Mouse (Mus musculus): ENCODE results near the gene Klhl29. TPM values are rescaled to one million over a fixed set of nuclear protein-coding genes. Genes with fewer than 3 reads are reported as not detected.

Gene Klhl29
- polyA plus RNA-seq, 1 experiment: 2.4 TPM

DNA sequence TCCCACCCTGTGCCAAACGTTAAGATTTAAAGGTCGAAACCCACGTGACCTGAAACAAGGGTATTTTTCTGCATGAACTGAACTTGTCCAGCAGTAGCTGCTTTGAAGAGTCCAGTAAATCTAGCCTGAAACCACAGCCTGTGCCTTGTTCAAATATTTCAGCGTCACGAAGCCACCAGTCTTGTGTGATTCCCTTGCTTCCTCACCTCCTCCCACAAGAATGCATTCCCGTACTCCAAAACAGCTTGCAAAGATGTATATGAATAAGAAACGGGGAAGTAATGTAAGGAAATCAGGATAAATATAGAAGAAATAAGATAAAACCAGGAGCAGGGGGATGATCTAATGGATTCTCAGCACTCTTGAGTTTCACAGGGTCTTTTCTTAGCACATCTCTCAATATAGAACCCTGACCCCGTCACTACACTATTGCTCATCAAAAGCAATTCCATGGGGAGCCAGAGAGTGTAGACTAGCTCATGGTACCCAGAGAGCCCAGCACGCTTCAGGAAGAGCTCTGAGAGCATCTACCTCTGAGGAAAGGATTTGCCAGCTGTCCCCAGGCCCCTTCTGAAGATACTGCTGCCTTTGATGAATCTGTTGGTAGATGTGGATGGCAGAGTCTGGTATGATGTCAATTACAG lies 52.9 kb downstream of the Klhl29 start:
- TF ChIP-seq POLR2A (IDR thresholded peaks at IDR 0.05; ENCODE audit: low read depth, low read length): no peak
- no peak for TF ChIP-seq CTCF (conservative IDR thresholded peaks at IDR 0.05; ENCODE audit: insufficient read depth, insufficient read length, low read depth, low read length)
- 80% methylated on average over 9 of the region's 9 CpGs for WGBS
- Histone ChIP-seq H3K4me1 (ENCODE audit: control insufficient read depth, insufficient read depth, low read length) (no peaks in the 10 kb centered on the region), H3K4me3 (ENCODE audit: insufficient read depth, low read depth, low read length) (no peak overlapping the region), H3K27me3 (replicated peaks; ENCODE audit: control insufficient read depth, insufficient read depth, low read length) (no peaks in the 10 kb centered on the region), H3K36me3 (ENCODE audit: control insufficient read depth, insufficient read depth, low read length) (no peaks in the 10 kb centered on the region), H3K27ac (ENCODE audit: insufficient read depth, low read depth, low read length) (no peak overlapping the region)
- no peak for DNase-seq

- Histone ChIP-seq H3K4me3 (ENCODE audit: insufficient read depth, low read depth, low read length) (no peak overlapping the region), H3K27ac (ENCODE audit: insufficient read depth, low read depth, low read length) (no peak overlapping the region), H3K27me3 (replicated peaks; ENCODE audit: control insufficient read depth, insufficient read depth, low read length) (no peaks in the 10 kb centered on the region), H3K36me3 (ENCODE audit: control insufficient read depth, insufficient read depth, low read length) (no peaks in the 10 kb centered on the region), H3K4me1 (ENCODE audit: control insufficient read depth, insufficient read depth, low read length) (no peaks in the 10 kb centered on the region)
- no peak for TF ChIP-seq CTCF (conservative IDR thresholded peaks at IDR 0.05; ENCODE audit: insufficient read depth, insufficient read length, low read depth, low read length)
- no peak for TF ChIP-seq POLR2A (IDR thresholded peaks at IDR 0.05; ENCODE audit: low read depth, low read length)
- DNase-seq: no peak
- WGBS: 90% methylated on average over 3 of the region's 3 CpGs
Measured at GRCm38 (mm10) chr12:5321017-5321416, 54.5 kb downstream of the Klhl29 start.

DNA sequence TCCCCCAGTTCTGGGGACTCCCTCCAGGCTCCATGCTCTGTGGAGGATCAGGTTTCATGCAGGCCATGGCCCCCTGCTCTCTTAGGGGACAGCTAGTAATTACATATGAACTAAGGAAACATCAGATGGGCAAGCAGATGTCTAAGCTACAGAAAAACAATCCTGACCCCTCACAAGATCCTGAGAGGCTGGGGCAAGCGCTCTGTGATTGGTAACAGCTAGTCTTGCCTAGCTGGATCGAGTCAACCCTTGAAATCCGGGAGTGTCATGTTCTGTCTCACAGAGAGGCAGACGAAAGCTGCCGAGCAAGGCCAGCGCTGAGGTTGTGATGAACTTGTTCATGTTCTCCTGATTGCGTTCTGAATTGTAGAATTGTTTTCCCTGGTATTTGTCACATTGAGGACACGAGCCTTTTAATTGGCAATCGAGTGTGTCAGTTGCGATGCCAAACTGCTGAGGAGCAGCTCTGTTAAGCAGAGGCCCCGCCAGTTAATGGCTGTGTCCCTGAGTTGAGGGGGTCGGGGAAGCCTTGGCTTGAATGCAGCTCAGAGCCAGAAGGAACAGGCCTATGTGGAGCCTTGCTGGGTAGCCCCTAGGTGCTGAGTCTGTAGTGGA lies 56.0 kb downstream of the Klhl29 start:
- no peak for TF ChIP-seq CTCF (conservative IDR thresholded peaks at IDR 0.05; ENCODE audit: insufficient read depth, insufficient read length, low read depth, low read length)
- no peak for TF ChIP-seq POLR2A (IDR thresholded peaks at IDR 0.05; ENCODE audit: low read depth, low read length)

GRCm38 (mm10) chr12:5316029-5316567 lies 59.4 kb downstream of the Klhl29 start:
- Histone ChIP-seq H3K36me3 (ENCODE audit: control insufficient read depth, insufficient read depth, low read length) (no peaks in the 10 kb centered on the region), H3K4me1 (ENCODE audit: control insufficient read depth, insufficient read depth, low read length) (no peaks in the 10 kb centered on the region), H3K27me3 (replicated peaks; ENCODE audit: control insufficient read depth, insufficient read depth, low read length) (no peaks in the 10 kb centered on the region), H3K27ac (ENCODE audit: insufficient read depth, low read depth, low read length) (no peak overlapping the region), H3K4me3 (ENCODE audit: insufficient read depth, low read depth, low read length) (no peak overlapping the region)
- TF ChIP-seq POLR2A (IDR thresholded peaks at IDR 0.05; ENCODE audit: low read depth, low read length) (no peak), CTCF (conservative IDR thresholded peaks at IDR 0.05; ENCODE audit: insufficient read depth, insufficient read length, low read depth, low read length) (no peak)
- WGBS: 80% methylated on average over 9 of the region's 9 CpGs
- no peak for DNase-seq

More for the DNA sequence above, 56.0 kb downstream of the Klhl29 start:
- H3K4me3 ChIP-seq (ENCODE audit: insufficient read depth, low read depth, low read length): no peak overlapping the region
- no peaks in the 10 kb centered on the region for H3K36me3 ChIP-seq (ENCODE audit: control insufficient read depth, insufficient read depth, low read length)
- no peaks in the 10 kb centered on the region for H3K4me1 ChIP-seq (ENCODE audit: control insufficient read depth, insufficient read depth, low read length)
- no peaks in the 10 kb centered on the region for H3K27me3 ChIP-seq (replicated peaks; ENCODE audit: control insufficient read depth, insufficient read depth, low read length)
- DNase-seq: no peak
- no peak overlapping the region for H3K27ac ChIP-seq (ENCODE audit: insufficient read depth, low read depth, low read length)
- 38% methylated on average over 12 of the region's 12 CpGs for WGBS

DNA sequence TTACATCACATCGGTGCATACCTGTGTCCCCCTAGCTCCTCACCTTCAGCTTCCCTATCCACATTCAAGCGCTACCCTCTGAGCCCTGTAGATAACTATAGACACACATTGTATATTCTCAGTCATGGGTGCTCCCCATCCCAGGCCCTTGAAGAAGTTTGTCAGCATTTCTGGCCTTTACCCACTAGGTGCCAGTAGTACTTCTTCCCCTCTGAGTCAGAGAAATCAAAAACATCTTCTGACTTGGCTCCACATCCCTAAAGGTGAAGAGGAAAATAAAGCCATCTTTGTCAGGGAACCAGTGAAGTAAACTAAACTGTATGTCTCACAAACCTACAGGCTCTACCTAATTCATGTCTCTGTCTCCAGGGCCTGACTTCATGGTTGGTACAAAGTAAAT lies 67.6 kb downstream of the Klhl29 start:
- no peak overlapping the region for H3K4me3 ChIP-seq (ENCODE audit: insufficient read depth, low read depth, low read length)
- DNase-seq: no peak
- H3K4me1 ChIP-seq (ENCODE audit: control insufficient read depth, insufficient read depth, low read length): no peaks in the 10 kb centered on the region
- no peaks in the 10 kb centered on the region for H3K36me3 ChIP-seq (ENCODE audit: control insufficient read depth, insufficient read depth, low read length)
- no peaks in the 10 kb centered on the region for H3K27me3 ChIP-seq (replicated peaks; ENCODE audit: control insufficient read depth, insufficient read depth, low read length)
- WGBS: 89% methylated on average over 2 of the region's 2 CpGs
- no peak for TF ChIP-seq POLR2A (IDR thresholded peaks at IDR 0.05; ENCODE audit: low read depth, low read length)
- TF ChIP-seq CTCF (conservative IDR thresholded peaks at IDR 0.05; ENCODE audit: insufficient read depth, insufficient read length, low read depth, low read length): no peak
- H3K27ac ChIP-seq (ENCODE audit: insufficient read depth, low read depth, low read length): no peak overlapping the region

- H3K36me3 ChIP-seq (ENCODE audit: control insufficient read depth, insufficient read depth, low read length): no peaks in the 10 kb centered on the region
- TF ChIP-seq POLR2A (IDR thresholded peaks at IDR 0.05; ENCODE audit: low read depth, low read length): no peak
- TF ChIP-seq CTCF (conservative IDR thresholded peaks at IDR 0.05; ENCODE audit: insufficient read depth, insufficient read length, low read depth, low read length): no peak
- no peaks in the 10 kb centered on the region for H3K27me3 ChIP-seq (replicated peaks; ENCODE audit: control insufficient read depth, insufficient read depth, low read length)
- no peaks in the 10 kb centered on the region for H3K4me1 ChIP-seq (ENCODE audit: control insufficient read depth, insufficient read depth, low read length)
- WGBS: 50% methylated on average over 1 of the region's 1 CpGs
- H3K4me3 ChIP-seq (ENCODE audit: insufficient read depth, low read depth, low read length): no peak overlapping the region
- H3K27ac ChIP-seq (ENCODE audit: insufficient read depth, low read depth, low read length): no peak overlapping the region
- no peak for DNase-seq
Measured at GRCm38 (mm10) chr12:5305466-5305865, 70.0 kb downstream of the Klhl29 start.

GRCm38 (mm10) chr12:5303912-5304311 lies 71.6 kb downstream of the Klhl29 start:
- DNase-seq: no peak
- no peak overlapping the region for H3K27ac ChIP-seq (ENCODE audit: insufficient read depth, low read depth, low read length)
- 82% methylated on average over 5 of the region's 5 CpGs for WGBS
- no peaks in the 10 kb centered on the region for H3K4me1 ChIP-seq (ENCODE audit: control insufficient read depth, insufficient read depth, low read length)
- no peaks in the 10 kb centered on the region for H3K27me3 ChIP-seq (replicated peaks; ENCODE audit: control insufficient read depth, insufficient read depth, low read length)
- H3K4me3 ChIP-seq (ENCODE audit: insufficient read depth, low read depth, low read length): no peak overlapping the region
- TF ChIP-seq POLR2A (IDR thresholded peaks at IDR 0.05; ENCODE audit: low read depth, low read length) (no peak), CTCF (conservative IDR thresholded peaks at IDR 0.05; ENCODE audit: insufficient read depth, insufficient read length, low read depth, low read length) (no peak)
- no peaks in the 10 kb centered on the region for H3K36me3 ChIP-seq (ENCODE audit: control insufficient read depth, insufficient read depth, low read length)
